Comparison of ENCODE assay signal across 14 mouse cellular contexts in the genomic region with DNA sequence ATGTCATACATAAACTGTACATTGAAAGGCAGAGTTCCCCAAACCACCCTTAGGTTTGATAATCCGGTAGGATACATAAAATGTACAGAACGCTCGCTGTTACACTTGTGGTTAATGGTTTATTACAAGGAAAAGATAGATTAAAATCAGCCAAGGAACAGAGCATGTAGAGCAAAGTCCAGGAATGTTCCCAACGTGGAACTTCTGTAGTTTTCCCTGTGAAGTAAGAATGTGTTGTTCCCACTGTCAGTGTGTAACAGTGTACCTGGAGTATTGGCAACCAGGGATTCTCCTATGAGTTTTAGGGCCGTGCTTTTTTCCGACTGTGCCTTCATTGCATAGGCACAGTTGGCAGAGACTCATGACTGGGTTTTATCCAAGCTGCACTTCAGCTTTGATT. TPM values are rescaled to one million over a fixed set of nuclear protein-coding genes. Genes with fewer than 3 reads are reported as not detected.
DNase-seq lines count a peak whose midpoint lies in the region.
"Had no signal": no experiment of that assay in that cellular context is flagged by ENCODE, and none has a peak within 500 bp of the region (broad histone marks: within the 10 kb centered on the region; RNA-seq: fewer than 3 reads in every experiment).

No protein-coding gene starts in this region.

- DNase-seq in kidney, adult 18-20 months = peak; percentile 20
- no peak for DNase-seq in kidney, postnatal 4 days
- DNase-seq in lung, postnatal 36 days = peak; percentile 33
- no peak for DNase-seq in lung, postnatal 10 days
- DNase-seq in kidney, postnatal 14 days = peak; percentile 42
- no peak for DNase-seq in cerebellum, adult 9-11 months
- no peak for DNase-seq in urinary bladder, postnatal 4 days (ENCODE audit: low spot score in 2 of 2)
- no peak for DNase-seq in adrenal gland, postnatal 10 days
- DNase-seq: B cell, adult 2 months; cerebellum, adult 2 months; heart, postnatal 10 days; layer of hippocampus, adult 9-11 months; liver, embryonic 13.5 days; midbrain, embryonic 14.5 days had no signal

RNA-seq across cellular contexts. Expression of a gene that starts 17.5 kb away (rescaled TPM):
- total RNA-seq in adrenal gland, postnatal 10 days (2021) = 10 to 100 TPM; 27.0 to 31.5 TPM

Comparison
In these comparisons a context has a peak if more than half of its experiments do, and no peak if none do; other contexts are left out.
1. DNase-seq: peak in kidney, adult 18-20 months (single experiment), lung, postnatal 36 days (single experiment) and kidney, postnatal 14 days (single experiment); none in kidney, postnatal 4 days (0 of 2), lung, postnatal 10 days (single experiment), cerebellum, adult 9-11 months (single experiment), urinary bladder, postnatal 4 days (0 of 2) and adrenal gland, postnatal 10 days (single experiment).